Comparison of ENCODE assay signal across 8 mouse cellular contexts in genomic region chr11:113649353-113650210, GRCm38 (mm10). TPM values are rescaled to one million over a fixed set of nuclear protein-coding genes. Genes with fewer than 3 reads are reported as not detected.
DNase-seq lines count a peak whose midpoint lies in the region; ATAC-seq lines count a peak whose summit lies in the region.

Gene Slc39a11 (minus strand): TSS chr11:113650079.

- H3K4me1 ChIP-seq in intestine, embryonic 15.5 days (replicated peaks), result peaks cover 19% of the 10 kb centered on the region
- H3K4me1 ChIP-seq in limb, embryonic 11.5 days (ENCODE audit: control insufficient read depth, insufficient read depth, low read length), result peaks cover 21% of the 10 kb centered on the region
- H3K4me1 ChIP-seq in midbrain, embryonic 12.5 days, result peaks cover 33% of the 10 kb centered on the region

- H3K4me3 ChIP-seq in intestine, embryonic 15.5 days (replicated peaks), result peak within 1 kb of the TSS; percentile 92
- peak within 1 kb of the TSS; percentile 88 for H3K4me3 ChIP-seq in limb, embryonic 11.5 days (ENCODE audit: low read depth, low read length)
- H3K4me3 ChIP-seq in midbrain, embryonic 12.5 days, result peak within 1 kb of the TSS; percentile 96

- H3K27me3 ChIP-seq in intestine, embryonic 15.5 days (replicated peaks), result no peaks in the 10 kb centered on the region
- no peaks in the 10 kb centered on the region for H3K27me3 ChIP-seq in limb, embryonic 11.5 days (ENCODE audit: control insufficient read depth, insufficient read depth, low read length)
- peaks cover 15% of the 10 kb centered on the region for H3K27me3 ChIP-seq in midbrain, embryonic 12.5 days

- H3K9me3 ChIP-seq in intestine, embryonic 15.5 days, result no peaks in the 10 kb centered on the region
- H3K9me3 ChIP-seq in limb, embryonic 11.5 days (ENCODE audit: control insufficient read depth, low read length), result no peaks in the 10 kb centered on the region
- H3K9me3 ChIP-seq in midbrain, embryonic 12.5 days, result no peaks in the 10 kb centered on the region

- H3K27ac ChIP-seq in intestine, embryonic 15.5 days, result peak within 1 kb of the TSS; percentile 81
- peak within 1 kb of the TSS; percentile 79 for H3K27ac ChIP-seq in limb, embryonic 11.5 days (replicated peaks; ENCODE audit: low read depth, low read length)
- H3K27ac ChIP-seq in midbrain, embryonic 12.5 days (replicated peaks), result peak within 1 kb of the TSS; percentile 92

- H3K36me3 ChIP-seq in intestine, embryonic 15.5 days, result peaks cover 23% of the 10 kb centered on the region
- H3K36me3 ChIP-seq in limb, embryonic 11.5 days (ENCODE audit: control insufficient read depth, insufficient read depth, low read length), result peaks cover 9% of the 10 kb centered on the region; the same call in 1 of the 2 replicates
- peaks cover 31% of the 10 kb centered on the region for H3K36me3 ChIP-seq in midbrain, embryonic 12.5 days

- peak within 1 kb of the TSS; percentile 76 for H3K4me2 ChIP-seq in intestine, embryonic 15.5 days (replicated peaks)
- H3K4me2 ChIP-seq in limb, embryonic 11.5 days (ENCODE audit: low read depth, severe bottlenecking), result peak within 1 kb of the TSS; percentile 74
- H3K4me2 ChIP-seq in midbrain, embryonic 12.5 days (replicated peaks), result peak within 1 kb of the TSS; percentile 73

- ATAC-seq in frontal cortex, adult (ENCODE audit: low TSS enrichment), result peak; percentile 66
- peak; percentile 85 for ATAC-seq in intestine, embryonic 15.5 days
- ATAC-seq in limb, embryonic 11.5 days (ENCODE audit: insufficient number of reproducible peaks, low FRiP score, low TSS enrichment, low read depth), result peak; percentile 65; the same call in 1 of the 2 replicates
- ATAC-seq in midbrain, embryonic 12.5 days (ENCODE audit: low FRiP score, low read depth), result peak; percentile 81

- no peak for DNase-seq in frontal cortex, postnatal 25 days (ENCODE audit: low spot score in 2 of 2)
- peak; percentile 83 for DNase-seq in embryo, embryonic 10 days (ENCODE audit: low spot score)
- DNase-seq in gonadal fat pad, adult 2 months (ENCODE audit: low read depth), result no peak
- peak; percentile 85 for DNase-seq in limb, embryonic 11.5 days (ENCODE audit: low spot score)
- peak; percentile 47 to 69 for DNase-seq in spleen, adult 18-20 months

- peak within 1 kb of the TSS; percentile 97 for H3K9ac ChIP-seq in intestine, embryonic 15.5 days
- peak within 1 kb of the TSS; percentile 90 for H3K9ac ChIP-seq in limb, embryonic 11.5 days (ENCODE audit: low read length)
- H3K9ac ChIP-seq in midbrain, embryonic 12.5 days (replicated peaks), result peak within 1 kb of the TSS; percentile 90

- WGBS in intestine, embryonic 15.5 days, result under 1% methylated on average over 90 of the region's 91 CpGs
- WGBS in limb, embryonic 11.5 days, result under 1% methylated on average over 77 of the region's 91 CpGs
- under 1% methylated on average over 89 of the region's 91 CpGs for WGBS in midbrain, embryonic 12.5 days

RNA-seq across cellular contexts. Expression of gene Slc39a11, which starts in this region (rescaled TPM):
- polyA plus RNA-seq in gonadal fat pad, adult 2 months (2012; rRNA removed), result 29.2 and 31.6 TPM in 2 replicates
- polyA plus RNA-seq in intestine, embryonic 15.5 days (2015; fragmentation: Nextera tagmentation; extraction: Ambion mirVana), result 40.8 and 45.7 TPM in 2 replicates
- polyA plus RNA-seq in limb, embryonic 11.5 days (2014; fragmentation: Nextera tagmentation; extraction: Ambion mirVana), result 12.2 and 14.9 TPM in 2 replicates
- 23.0 and 26.1 TPM in 2 replicates for polyA plus RNA-seq in midbrain, embryonic 12.5 days (2016; fragmentation: Nextera tagmentation; extraction: Ambion mirVana)

Comparison
In these comparisons a context has a peak if more than half of its experiments do, and no peak if none do; other contexts are left out.
1. DNase-seq: peak in embryo, embryonic 10 days (single experiment), limb, embryonic 11.5 days (single experiment) and spleen, adult 18-20 months (2 of 2); none in frontal cortex, postnatal 25 days (0 of 2) and gonadal fat pad, adult 2 months (single experiment).
2. Peak in every context shown above with its lines, with median percentiles within 50 percentile points of each other: ATAC-seq, H3K27ac ChIP-seq, H3K4me2 ChIP-seq, H3K4me3 ChIP-seq and H3K9ac ChIP-seq.